In genomic region chr2:28132117-28132516, GRCm38 (mm10) we compare ENCODE assay signal across 26 mouse cellular contexts. TPM values are rescaled to one million over a fixed set of nuclear protein-coding genes. Genes with fewer than 3 reads are reported as not detected.
DNase-seq lines count a peak whose midpoint lies in the region; ATAC-seq lines count a peak whose summit lies in the region.
"Had no signal": no experiment of that assay in that cellular context is flagged by ENCODE, and none has a peak within 500 bp of the region (broad histone marks: within the 10 kb centered on the region; RNA-seq: fewer than 3 reads in every experiment).

No protein-coding gene starts in this region.

- H3K9me3 ChIP-seq in forebrain, embryonic 12.5 days = no peaks in the 10 kb centered on the region
- H3K9me3 ChIP-seq in forebrain, embryonic 11.5 days (ENCODE audit: control insufficient read depth, low read length) = no peaks in the 10 kb centered on the region
- H3K9me3 ChIP-seq in limb, embryonic 11.5 days (ENCODE audit: control insufficient read depth, low read length) = no peaks in the 10 kb centered on the region
- no peaks in the 10 kb centered on the region for H3K9me3 ChIP-seq in limb, embryonic 10.5 days (replicated peaks)
- H3K9me3 ChIP-seq: embryonic facial prominence, embryonic 15.5 days; forebrain, embryonic 13.5 days; heart, embryonic 10.5 days; hindbrain, embryonic 13.5 days had no signal

- no peaks in the 10 kb centered on the region for H3K4me1 ChIP-seq in forebrain, embryonic 12.5 days
- H3K4me1 ChIP-seq in forebrain, embryonic 11.5 days (replicated peaks; ENCODE audit: control insufficient read depth, insufficient read depth, low read length) = no peaks in the 10 kb centered on the region
- no peaks in the 10 kb centered on the region for H3K4me1 ChIP-seq in limb, embryonic 11.5 days (ENCODE audit: control insufficient read depth, insufficient read depth, low read length)
- peaks cover 6% of the 10 kb centered on the region; the same call in 1 of the 2 replicates for H3K4me1 ChIP-seq in limb, embryonic 10.5 days
- H3K4me1 ChIP-seq: embryonic facial prominence, embryonic 15.5 days; forebrain, embryonic 13.5 days; heart, embryonic 10.5 days; hindbrain, embryonic 13.5 days had no signal

- H3K9ac ChIP-seq in forebrain, embryonic 12.5 days = no peak overlapping the region
- no peak overlapping the region for H3K9ac ChIP-seq in forebrain, embryonic 11.5 days (ENCODE audit: low read length)
- no peak overlapping the region for H3K9ac ChIP-seq in limb, embryonic 11.5 days (ENCODE audit: low read length)
- H3K9ac ChIP-seq: embryonic facial prominence, embryonic 15.5 days; forebrain, embryonic 13.5 days; forebrain, postnatal 0 days; hindbrain, embryonic 13.5 days had no signal

- no peak overlapping the region for H3K4me3 ChIP-seq in forebrain, embryonic 12.5 days (replicated peaks)
- H3K4me3 ChIP-seq in forebrain, embryonic 11.5 days (ENCODE audit: low read depth, low read length) = no peak overlapping the region
- H3K4me3 ChIP-seq in limb, embryonic 11.5 days (ENCODE audit: low read depth, low read length) = no peak overlapping the region
- no peak overlapping the region for H3K4me3 ChIP-seq in limb, embryonic 10.5 days
- H3K4me3 ChIP-seq: embryonic facial prominence, embryonic 15.5 days; erythroblast, embryonic 14.5 days; forebrain, embryonic 13.5 days; heart, embryonic 10.5 days; hindbrain, embryonic 13.5 days had no signal

- no peaks in the 10 kb centered on the region for H3K36me3 ChIP-seq in forebrain, embryonic 12.5 days (replicated peaks)
- no peaks in the 10 kb centered on the region for H3K36me3 ChIP-seq in forebrain, embryonic 11.5 days (ENCODE audit: control insufficient read depth, insufficient read depth, low read length)
- no peaks in the 10 kb centered on the region for H3K36me3 ChIP-seq in limb, embryonic 11.5 days (ENCODE audit: control insufficient read depth, insufficient read depth, low read length)
- H3K36me3 ChIP-seq in limb, embryonic 10.5 days = no peaks in the 10 kb centered on the region
- H3K36me3 ChIP-seq: embryonic facial prominence, embryonic 15.5 days; heart, embryonic 10.5 days; hindbrain, embryonic 13.5 days had no signal

- no peak for DNase-seq in forebrain, embryonic 11.5 days (ENCODE audit: low spot score)
- no peak for DNase-seq in limb, embryonic 11.5 days (ENCODE audit: low spot score)
- DNase-seq in limb, embryonic 10.5 days (ENCODE audit: low spot score) = no peak
- DNase-seq in brain, adult 2 months (ENCODE audit: low read depth, low spot score) = peak; percentile 80
- DNase-seq in retina, embryonic 14.5 days (ENCODE audit: low spot score) = no peak
- DNase-seq in gastrocnemius, adult 18-20 months (ENCODE audit: low spot score) = no peak
- DNase-seq: adrenal gland, adult 8-10 months; adrenal gland, postnatal 36 days; cerebellum, adult 11 months; cerebellum, adult 8-10 months; cerebellum, postnatal 14 days; embryo, embryonic 11 days; forebrain, postnatal 0 days; gastrocnemius, postnatal 10 days; heart, adult 18-20 months; heart, postnatal 10 days; heart, postnatal 4 days had no signal

- H3K27me3 ChIP-seq in forebrain, embryonic 12.5 days = no peaks in the 10 kb centered on the region
- H3K27me3 ChIP-seq in forebrain, embryonic 11.5 days (ENCODE audit: control insufficient read depth, insufficient read depth, low read length) = no peaks in the 10 kb centered on the region
- no peaks in the 10 kb centered on the region for H3K27me3 ChIP-seq in limb, embryonic 11.5 days (ENCODE audit: control insufficient read depth, insufficient read depth, low read length)
- H3K27me3 ChIP-seq in limb, embryonic 10.5 days (ENCODE audit: low read depth, poor library complexity, severe bottlenecking) = no peaks in the 10 kb centered on the region
- H3K27me3 ChIP-seq: embryonic facial prominence, embryonic 15.5 days; forebrain, embryonic 13.5 days; hindbrain, embryonic 13.5 days had no signal

- 0 out of 2 replicates have a peak overlapping the region, but pooled peaks have one; percentile 5 for H3K27ac ChIP-seq in forebrain, embryonic 12.5 days
- H3K27ac ChIP-seq in forebrain, embryonic 11.5 days (ENCODE audit: low read depth, low read length) = no peak overlapping the region
- H3K27ac ChIP-seq in limb, embryonic 11.5 days (replicated peaks; ENCODE audit: low read depth, low read length) = 0 out of 2 replicates have a peak overlapping the region, but pooled peaks have one; percentile 6
- no peak overlapping the region for H3K27ac ChIP-seq in limb, embryonic 10.5 days
- H3K27ac ChIP-seq: embryonic facial prominence, embryonic 15.5 days; forebrain, embryonic 13.5 days; heart, embryonic 10.5 days; hindbrain, embryonic 13.5 days had no signal

- no peak overlapping the region for H3K4me2 ChIP-seq in forebrain, embryonic 12.5 days
- H3K4me2 ChIP-seq in forebrain, embryonic 11.5 days (ENCODE audit: low read depth, low read length, severe bottlenecking) = no peak overlapping the region
- no peak overlapping the region for H3K4me2 ChIP-seq in limb, embryonic 11.5 days (ENCODE audit: low read depth, severe bottlenecking)
- H3K4me2 ChIP-seq: embryonic facial prominence, embryonic 15.5 days; forebrain, embryonic 13.5 days; hindbrain, embryonic 13.5 days had no signal

- ATAC-seq in forebrain, embryonic 12.5 days (ENCODE audit: low FRiP score) = no peak
- no peak for ATAC-seq in forebrain, embryonic 11.5 days (replicated peaks; ENCODE audit: low FRiP score)
- ATAC-seq in limb, embryonic 11.5 days (ENCODE audit: insufficient number of reproducible peaks, low FRiP score, low TSS enrichment, low read depth) = no peak
- ATAC-seq: forebrain, embryonic 13.5 days; forebrain, postnatal 0 days had no signal

- 67% methylated on average over 4 of the region's 4 CpGs for WGBS in forebrain, embryonic 12.5 days
- WGBS in forebrain, embryonic 11.5 days = 75% methylated on average over 4 of the region's 4 CpGs
- WGBS in limb, embryonic 11.5 days = 68% methylated on average over 4 of the region's 4 CpGs
- WGBS in limb, embryonic 10.5 days = 64% methylated on average over 4 of the region's 4 CpGs

RNA-seq across cellular contexts. Expression of gene Fcnb, which starts 47.4 kb away (rescaled TPM):
- polyA plus RNA-seq in forebrain, embryonic 12.5 days (2016; fragmentation: Nextera tagmentation; extraction: Ambion mirVana) = 0.29 TPM in 1 of 2 replicates, not detected in the other
- 0.41 TPM in 1 of 2 replicates, not detected in the other for polyA plus RNA-seq in forebrain, embryonic 11.5 days (2014; fragmentation: Nextera tagmentation; extraction: Ambion mirVana)
- polyA plus RNA-seq in limb, embryonic 11.5 days (2014; fragmentation: Nextera tagmentation; extraction: Ambion mirVana) = 0.16 and 0.35 TPM in 2 replicates
- polyA plus RNA-seq in limb, embryonic 10.5 days (2016; fragmentation: Nextera tagmentation; extraction: Ambion mirVana) = 0.19 TPM in 1 of 2 replicates, not detected in the other
- not detected for total RNA-seq in gastrocnemius, adult 18-20 months (2021)
- total RNA-seq: adrenal gland, adult 8-10 months; adrenal gland, postnatal 36 days; forebrain, postnatal 0 days; gastrocnemius, postnatal 4 days; heart, adult 18-20 months; heart, postnatal 10 days; heart, postnatal 4 days; MEL had no signal
- polyA plus RNA-seq: C2C12; erythroblast, embryonic 14.5 days; forebrain, embryonic 13.5 days; forebrain, postnatal 0 days; heart, embryonic 10.5 days had no signal

Comparison
In these comparisons a context has a peak if more than half of its experiments do, and no peak if none do; other contexts are left out.
1. H3K27ac ChIP-seq: peak in forebrain, embryonic 12.5 days (single experiment) and limb, embryonic 11.5 days (single experiment); none in forebrain, embryonic 11.5 days (single experiment) and limb, embryonic 10.5 days (single experiment).